Mouse (Mus musculus) brain, embryonic 14.5 days (tissue): ENCODE measurements around the gene Shc4.

Source experiments
- CTCF ChIP-seq: fragments of 200-500 bp; IDR thresholded peaks from 2 replicates; pipeline ENCODE4 v1.5.1; 2012; ENCODE audit warnings: inconsistent platforms, mild to moderate bottlenecking, moderate library complexity, borderline replicate concordance; ENCODE audit not compliant: insufficient read depth, insufficient read length; ENCODE audit errors: extremely low read depth
- POLR2A ChIP-seq: fragments of 200-500 bp; IDR thresholded peaks from 2 replicates; pipeline ENCODE4 v1.6.1; 2012; ENCODE audit warnings: mild to moderate bottlenecking, inconsistent platforms, borderline replicate concordance; ENCODE audit not compliant: poor library complexity, insufficient read depth, insufficient read length, severe bottlenecking; ENCODE audit errors: extremely low read depth

GRCm38 (mm10) chr2:125716599-125716998, 7.3 kb downstream of the Shc4 start:
- TF ChIP-seq CTCF (no peak), POLR2A (no peak)
